Mouse (Mus musculus): ENCODE results near the gene Gm20671.

DNA sequence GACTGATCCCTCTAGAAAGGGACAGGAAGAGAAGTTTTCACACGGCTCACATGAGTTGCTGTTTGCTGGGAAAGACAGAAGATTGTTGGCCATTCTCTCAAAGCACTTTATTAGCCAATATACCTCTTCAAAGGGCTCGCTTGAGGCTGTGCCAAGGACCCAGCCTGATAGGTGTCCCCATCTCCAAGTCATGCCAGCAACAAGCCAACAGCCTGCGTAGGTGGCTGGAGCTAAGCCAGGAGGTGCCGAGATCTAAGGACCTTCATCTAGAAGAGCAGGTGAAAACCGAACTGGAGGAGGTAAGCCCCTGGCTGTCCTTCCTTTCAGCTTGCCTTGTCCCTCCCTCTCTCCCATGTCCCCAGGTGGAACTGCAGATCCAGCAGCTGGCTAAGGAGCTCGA is 91.1 kb downstream of the Gm20671 start:
- no peak for TF ChIP-seq EP300 (IDR thresholded peaks at IDR 0.05)
- no peak for TF ChIP-seq CTCF (IDR thresholded peaks at IDR 0.05)

Data from lung, postnatal 0 days (tissue).